Mouse (Mus musculus): Measurements from ENCODE around the gene Gm17949. TPM values are rescaled to one million over a fixed set of nuclear protein-coding genes. Genes with fewer than 3 reads are reported as not detected.

The Gm17949 gene
- polyA plus RNA-seq, 2 experiments: not detected

DNA sequence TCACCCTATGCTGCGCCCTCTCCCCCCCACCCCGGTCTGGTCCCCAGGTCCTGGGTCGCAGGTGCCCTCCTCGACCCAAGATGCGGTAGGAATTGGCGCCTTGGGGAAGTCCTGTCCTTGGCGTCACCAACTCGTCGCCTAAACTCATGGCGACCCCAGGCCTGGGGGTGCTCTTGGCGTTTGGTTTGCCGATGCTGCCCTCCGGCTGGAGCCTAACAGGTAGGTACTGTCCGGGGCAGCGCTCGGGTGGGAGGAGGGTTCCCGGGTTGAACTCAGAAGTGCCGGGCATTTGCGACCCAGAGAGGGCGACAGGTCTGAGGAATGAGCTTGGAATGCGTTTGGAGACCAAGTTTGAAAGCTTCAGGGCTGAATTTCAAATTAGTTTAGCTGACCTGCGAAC is 51.3 kb downstream of the Gm17949 start:
- ATAC-seq (ENCODE audit: insufficient read depth) (no peak), DNase-seq (ENCODE audit: low read depth in 3 of 3, low spot score in 3 of 3) (no peak)
- no peaks in the 10 kb centered on the region for H3K36me3 ChIP-seq (replicated peaks; ENCODE audit: control insufficient read depth, insufficient read depth, low read depth)
- no peak overlapping the region for H3K27ac ChIP-seq
- TF ChIP-seq EP300 (IDR thresholded peaks at IDR 0.05; ENCODE audit: low read depth) (no peak), CTCF (IDR thresholded peaks at IDR 0.05; ENCODE audit: low read depth) (no peak)
- H3K9ac ChIP-seq (replicated peaks): no peak overlapping the region
- H3K4me3 ChIP-seq (ENCODE audit: insufficient read depth in 1 of 2, low read depth in 2 of 2, low read length in 2 of 2): peak overlapping the region; percentile 3 to 44; a peak in 3 of 4 replicates
- peaks cover 34% of the 10 kb centered on the region for H3K27me3 ChIP-seq (ENCODE audit: control insufficient read depth, insufficient read depth, low read length)
- no peaks in the 10 kb centered on the region for H3K9me3 ChIP-seq (ENCODE audit: control insufficient read depth, low read length)
- 2% methylated on average over 22 of the region's 22 CpGs for WGBS (ENCODE audit: insufficient replicate concordance)
- peaks cover 9% of the 10 kb centered on the region in 2 experiments; a peak in 3 of 4 replicates for H3K4me1 ChIP-seq (replicated peaks; ENCODE audit: control insufficient read depth in 2 of 2, insufficient read depth in 2 of 2, low read length in 1 of 2)
- H3K4me2 ChIP-seq (ENCODE audit: low read depth): peak overlapping the region; percentile 58

DNA sequence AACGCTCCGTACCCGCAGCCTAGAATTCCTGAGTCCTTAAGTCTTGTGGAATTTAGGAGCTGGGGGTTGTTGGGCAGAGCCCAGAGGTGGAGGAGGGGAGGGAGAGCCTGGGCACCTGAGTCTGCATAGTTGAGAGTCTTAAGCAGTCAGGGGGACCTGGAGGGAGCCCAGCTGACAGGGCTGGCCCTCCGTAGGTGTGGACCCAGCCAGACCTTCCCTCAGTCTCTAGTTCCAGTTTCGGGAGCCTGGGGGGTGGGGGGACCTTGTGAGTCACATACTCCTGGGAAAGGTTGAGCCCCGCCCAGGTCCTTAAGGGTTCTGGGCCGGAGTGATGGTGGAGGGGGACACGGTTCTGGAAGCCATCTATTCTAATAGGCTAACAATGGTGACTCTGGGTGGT is 51.8 kb downstream of the Gm17949 start:
- no peak for DNase-seq (ENCODE audit: low read depth in 3 of 3, low spot score in 3 of 3)
- WGBS (ENCODE audit: insufficient replicate concordance): 31% methylated on average over 8 of the region's 8 CpGs
- Histone ChIP-seq H3K9ac (replicated peaks) (no peak overlapping the region), H3K27me3 (ENCODE audit: control insufficient read depth, insufficient read depth, low read length) (peaks cover 34% of the 10 kb centered on the region), H3K36me3 (replicated peaks; ENCODE audit: control insufficient read depth, insufficient read depth, low read depth) (no peaks in the 10 kb centered on the region), H3K4me2 (ENCODE audit: low read depth) (peak overlapping the region; percentile 58; the same call in 1 of the 2 replicates), H3K4me1 (replicated peaks; ENCODE audit: control insufficient read depth in 2 of 2, insufficient read depth in 2 of 2, low read length in 1 of 2) (peaks cover 9% of the 10 kb centered on the region in 2 experiments; a peak in 3 of 4 replicates), H3K9me3 (ENCODE audit: control insufficient read depth, low read length) (no peaks in the 10 kb centered on the region), H3K27ac (no peak overlapping the region), H3K4me3 (ENCODE audit: insufficient read depth in 1 of 2, low read depth in 2 of 2, low read length in 2 of 2) (no peak overlapping the region; a peak in 1 of 4 replicates)
- ATAC-seq (ENCODE audit: insufficient read depth): no peak
- TF ChIP-seq CTCF (IDR thresholded peaks at IDR 0.05; ENCODE audit: low read depth) (no peak), EP300 (IDR thresholded peaks at IDR 0.05; ENCODE audit: low read depth) (no peak)

- peaks cover 16% of the 10 kb centered on the region for H3K27me3 ChIP-seq (ENCODE audit: control insufficient read depth, insufficient read depth, low read length)
- H3K9ac ChIP-seq (replicated peaks): no peak overlapping the region
- no peak overlapping the region for H3K27ac ChIP-seq
- H3K4me3 ChIP-seq (ENCODE audit: insufficient read depth in 1 of 2, low read depth in 2 of 2, low read length in 2 of 2): no peak overlapping the region
- TF ChIP-seq CTCF (IDR thresholded peaks at IDR 0.05; ENCODE audit: low read depth) (no peak), EP300 (IDR thresholded peaks at IDR 0.05; ENCODE audit: low read depth) (no peak)
- 21% methylated on average over 5 of the region's 5 CpGs for WGBS (ENCODE audit: insufficient replicate concordance)
- no peaks in the 10 kb centered on the region for H3K9me3 ChIP-seq (ENCODE audit: control insufficient read depth, low read length)
- no peak for DNase-seq (ENCODE audit: low read depth in 3 of 3, low spot score in 3 of 3)
- H3K4me2 ChIP-seq (ENCODE audit: low read depth): no peak overlapping the region
- no peaks in the 10 kb centered on the region for H3K36me3 ChIP-seq (replicated peaks; ENCODE audit: control insufficient read depth, insufficient read depth, low read depth)
- ATAC-seq (ENCODE audit: insufficient read depth): no peak
- H3K4me1 ChIP-seq (replicated peaks; ENCODE audit: control insufficient read depth in 2 of 2, insufficient read depth in 2 of 2, low read length in 1 of 2): peaks cover 3 to 4% of the 10 kb centered on the region in 2 experiments; a peak in 1 of 4 replicates
These were observed 55.6 kb downstream of the Gm17949 start for GRCm38 (mm10) chr17:57066908-57067307.

- DNase-seq (ENCODE audit: low read depth in 3 of 3, low spot score in 3 of 3) (no peak), ATAC-seq (ENCODE audit: insufficient read depth) (no peak)
- Histone ChIP-seq H3K4me1 (replicated peaks; ENCODE audit: control insufficient read depth in 2 of 2, insufficient read depth in 2 of 2, low read length in 1 of 2) (peaks cover 3 to 4% of the 10 kb centered on the region in 2 experiments; a peak in 1 of 4 replicates), H3K4me2 (ENCODE audit: low read depth) (no peak overlapping the region), H3K27me3 (ENCODE audit: control insufficient read depth, insufficient read depth, low read length) (no peaks in the 10 kb centered on the region), H3K9me3 (ENCODE audit: control insufficient read depth, low read length) (no peaks in the 10 kb centered on the region), H3K9ac (replicated peaks) (no peak overlapping the region), H3K4me3 (ENCODE audit: insufficient read depth in 1 of 2, low read depth in 2 of 2, low read length in 2 of 2) (no peak overlapping the region), H3K36me3 (replicated peaks; ENCODE audit: control insufficient read depth, insufficient read depth, low read depth) (no peaks in the 10 kb centered on the region), H3K27ac (no peak overlapping the region)
- WGBS (ENCODE audit: insufficient replicate concordance): 17% methylated on average over 9 of the region's 9 CpGs
- TF ChIP-seq EP300 (IDR thresholded peaks at IDR 0.05; ENCODE audit: low read depth): no peak
- TF ChIP-seq CTCF (IDR thresholded peaks at IDR 0.05; ENCODE audit: low read depth): no peak
These were observed 59.0 kb downstream of the Gm17949 start for GRCm38 (mm10) chr17:57070272-57070671.

DNA sequence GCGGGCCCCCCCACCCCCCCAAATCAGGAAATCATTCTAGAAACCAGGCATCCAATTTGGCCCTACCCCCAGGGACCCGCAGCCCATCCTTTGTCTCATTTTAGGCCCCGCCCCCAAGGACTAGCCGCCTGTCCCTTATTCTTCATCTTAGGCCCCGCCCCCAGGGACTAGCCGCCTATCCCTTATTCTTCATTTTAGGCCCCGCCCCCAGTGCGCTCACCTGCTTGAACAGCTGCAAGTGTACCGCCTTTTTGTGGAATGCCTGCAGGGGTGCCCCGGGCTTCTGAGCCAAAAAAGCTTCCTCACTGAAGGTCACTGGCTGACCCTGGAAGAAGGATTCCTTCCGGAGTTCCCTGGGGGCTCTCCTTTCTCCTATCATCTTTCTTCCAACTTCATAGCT is 59.4 kb downstream of the Gm17949 start:
- Histone ChIP-seq H3K36me3 (replicated peaks; ENCODE audit: control insufficient read depth, insufficient read depth, low read depth) (no peaks in the 10 kb centered on the region), H3K4me3 (ENCODE audit: insufficient read depth in 1 of 2, low read depth in 2 of 2, low read length in 2 of 2) (no peak overlapping the region), H3K27me3 (ENCODE audit: control insufficient read depth, insufficient read depth, low read length) (no peaks in the 10 kb centered on the region), H3K4me2 (ENCODE audit: low read depth) (no peak overlapping the region), H3K4me1 (replicated peaks; ENCODE audit: control insufficient read depth in 2 of 2, insufficient read depth in 2 of 2, low read length in 1 of 2) (peaks cover 3 to 4% of the 10 kb centered on the region in 2 experiments; a peak in 1 of 4 replicates), H3K27ac (no peak overlapping the region), H3K9ac (replicated peaks) (no peak overlapping the region), H3K9me3 (ENCODE audit: control insufficient read depth, low read length) (no peaks in the 10 kb centered on the region)
- no peak for TF ChIP-seq CTCF (IDR thresholded peaks at IDR 0.05; ENCODE audit: low read depth)
- TF ChIP-seq EP300 (IDR thresholded peaks at IDR 0.05; ENCODE audit: low read depth): no peak
- ATAC-seq (ENCODE audit: insufficient read depth) (peak; percentile 31; the same call in 1 of the 2 replicates), DNase-seq (ENCODE audit: low read depth in 3 of 3, low spot score in 3 of 3) (no peak)
- 20% methylated on average over 11 of the region's 11 CpGs for WGBS (ENCODE audit: insufficient replicate concordance)

Other genes with a start within 250 kb of the Gm17949 start
- gene Dus3l, start 246.7 kb upstream of the Gm17949 start, polyA plus RNA-seq (2012; rRNA removed): 18.1 and 19.3 TPM in 2 replicates
- gene Dus3l, start 246.7 kb upstream of the Gm17949 start, polyA plus RNA-seq (2014; fragmentation: Nextera tagmentation; extraction: Ambion mirVana): 9.5 and 10.8 TPM in 2 replicates
- gene Prr22, start 241.2 kb upstream of the Gm17949 start, polyA plus RNA-seq (2012; rRNA removed): 1.2 and 1.3 TPM in 2 replicates
- gene Prr22, start 241.2 kb upstream of the Gm17949 start, polyA plus RNA-seq (2014; fragmentation: Nextera tagmentation; extraction: Ambion mirVana): 0.40 and 0.52 TPM in 2 replicates
- gene Rfx2, start 180.5 kb upstream of the Gm17949 start, polyA plus RNA-seq (2012; rRNA removed): 10.7 and 12.6 TPM in 2 replicates
- gene Rfx2, start 180.5 kb upstream of the Gm17949 start, polyA plus RNA-seq (2014; fragmentation: Nextera tagmentation; extraction: Ambion mirVana): 6.8 and 8.5 TPM in 2 replicates
- gene Acsbg2, start 137.0 kb upstream of the Gm17949 start, polyA plus RNA-seq (2012; rRNA removed): not detected in 2 replicates
- not detected in 2 replicates for gene Acsbg2, start 137.0 kb upstream of the Gm17949 start, polyA plus RNA-seq (2014; fragmentation: Nextera tagmentation; extraction: Ambion mirVana)
- 0.02 TPM in 1 of 2 replicates, not detected in the other for gene 1700061G19Rik, start 136.0 kb upstream of the Gm17949 start, polyA plus RNA-seq (2012; rRNA removed)
- gene 1700061G19Rik, start 136.0 kb upstream of the Gm17949 start, polyA plus RNA-seq (2014; fragmentation: Nextera tagmentation; extraction: Ambion mirVana): 0.05 TPM in 1 of 2 replicates, not detected in the other
- gene Mllt1, start 76.1 kb upstream of the Gm17949 start, polyA plus RNA-seq (2012; rRNA removed): 12.0 and 13.7 TPM in 2 replicates
- 3.7 and 4.8 TPM in 2 replicates for gene Mllt1, start 76.1 kb upstream of the Gm17949 start, polyA plus RNA-seq (2014; fragmentation: Nextera tagmentation; extraction: Ambion mirVana)
- not detected in 2 replicates for gene Acer1, start 29.3 kb upstream of the Gm17949 start, polyA plus RNA-seq (2012; rRNA removed)
- not detected in 2 replicates for gene Acer1, start 29.3 kb upstream of the Gm17949 start, polyA plus RNA-seq (2014; fragmentation: Nextera tagmentation; extraction: Ambion mirVana)
- 63.9 and 71.2 TPM in 2 replicates for gene Clpp, start 21.2 kb upstream of the Gm17949 start, polyA plus RNA-seq (2012; rRNA removed)
- gene Clpp, start 21.2 kb upstream of the Gm17949 start, polyA plus RNA-seq (2014; fragmentation: Nextera tagmentation; extraction: Ambion mirVana): 79.3 and 81.0 TPM in 2 replicates
- gene Alkbh7, start 14.1 kb upstream of the Gm17949 start, polyA plus RNA-seq (2012; rRNA removed): 12.0 and 12.1 TPM in 2 replicates
- gene Alkbh7, start 14.1 kb upstream of the Gm17949 start, polyA plus RNA-seq (2014; fragmentation: Nextera tagmentation; extraction: Ambion mirVana): 15.4 and 19.4 TPM in 2 replicates
- not detected in 2 replicates for gene Pspn, start 11.5 kb upstream of the Gm17949 start, polyA plus RNA-seq (2012; rRNA removed)
- gene Pspn, start 11.5 kb upstream of the Gm17949 start, polyA plus RNA-seq (2014; fragmentation: Nextera tagmentation; extraction: Ambion mirVana): not detected in 2 replicates
- gene Gtf2f1, start 181 bp upstream of the Gm17949 start, polyA plus RNA-seq (2012; rRNA removed): 31.6 and 56.5 TPM in 2 replicates
- 47.3 and 51.3 TPM in 2 replicates for gene Gtf2f1, start 181 bp upstream of the Gm17949 start, polyA plus RNA-seq (2014; fragmentation: Nextera tagmentation; extraction: Ambion mirVana)
- 33.6 and 35.6 TPM in 2 replicates for gene Khsrp, start 20.1 kb downstream of the Gm17949 start, polyA plus RNA-seq (2012; rRNA removed)
- 24.1 and 28.1 TPM in 2 replicates for gene Khsrp, start 20.1 kb downstream of the Gm17949 start, polyA plus RNA-seq (2014; fragmentation: Nextera tagmentation; extraction: Ambion mirVana)
- gene Slc25a41, start 30.2 kb downstream of the Gm17949 start, polyA plus RNA-seq (2012; rRNA removed): not detected in 2 replicates
- gene Slc25a41, start 30.2 kb downstream of the Gm17949 start, polyA plus RNA-seq (2014; fragmentation: Nextera tagmentation; extraction: Ambion mirVana): not detected in 2 replicates
- gene Crb3, start 47.6 kb downstream of the Gm17949 start, polyA plus RNA-seq (2012; rRNA removed): 4.4 and 5.5 TPM in 2 replicates
- gene Crb3, start 47.6 kb downstream of the Gm17949 start, polyA plus RNA-seq (2014; fragmentation: Nextera tagmentation; extraction: Ambion mirVana): 6.1 and 6.5 TPM in 2 replicates
- 8.8 and 11.1 TPM in 2 replicates for gene Slc25a23, start 48.4 kb downstream of the Gm17949 start, polyA plus RNA-seq (2012; rRNA removed)
- gene Slc25a23, start 48.4 kb downstream of the Gm17949 start, polyA plus RNA-seq (2014; fragmentation: Nextera tagmentation; extraction: Ambion mirVana): 4.7 and 5.1 TPM in 2 replicates
- gene Dennd1c, start 67.0 kb downstream of the Gm17949 start, polyA plus RNA-seq (2012; rRNA removed): 1.5 and 2.8 TPM in 2 replicates
- 0.78 and 0.89 TPM in 2 replicates for gene Dennd1c, start 67.0 kb downstream of the Gm17949 start, polyA plus RNA-seq (2014; fragmentation: Nextera tagmentation; extraction: Ambion mirVana)
- 0.22 and 0.34 TPM in 2 replicates for gene Tubb4a, start 76.3 kb downstream of the Gm17949 start, polyA plus RNA-seq (2012; rRNA removed)
- gene Tubb4a, start 76.3 kb downstream of the Gm17949 start, polyA plus RNA-seq (2014; fragmentation: Nextera tagmentation; extraction: Ambion mirVana): 0.14 and 0.28 TPM in 2 replicates
- gene Tnfsf9, start 93.9 kb downstream of the Gm17949 start, polyA plus RNA-seq (2012; rRNA removed): 0.46 and 0.50 TPM in 2 replicates
- 0.22 and 0.49 TPM in 2 replicates for gene Tnfsf9, start 93.9 kb downstream of the Gm17949 start, polyA plus RNA-seq (2014; fragmentation: Nextera tagmentation; extraction: Ambion mirVana)
- gene Cd70, start 138.3 kb downstream of the Gm17949 start, polyA plus RNA-seq (2012; rRNA removed): not detected in 2 replicates
- gene Cd70, start 138.3 kb downstream of the Gm17949 start, polyA plus RNA-seq (2014; fragmentation: Nextera tagmentation; extraction: Ambion mirVana): not detected in 2 replicates
- gene Tnfsf14, start 182.7 kb downstream of the Gm17949 start, polyA plus RNA-seq (2012; rRNA removed): 1.5 and 1.9 TPM in 2 replicates
- 0.51 and 0.75 TPM in 2 replicates for gene Tnfsf14, start 182.7 kb downstream of the Gm17949 start, polyA plus RNA-seq (2014; fragmentation: Nextera tagmentation; extraction: Ambion mirVana)
- 207 and 240 TPM in 2 replicates for gene C3, start 216.7 kb downstream of the Gm17949 start, polyA plus RNA-seq (2012; rRNA removed)
- 200 and 205 TPM in 2 replicates for gene C3, start 216.7 kb downstream of the Gm17949 start, polyA plus RNA-seq (2014; fragmentation: Nextera tagmentation; extraction: Ambion mirVana)
- 7.6 and 8.5 TPM in 2 replicates for gene Gpr108, start 237.0 kb downstream of the Gm17949 start, polyA plus RNA-seq (2012; rRNA removed)
- gene Gpr108, start 237.0 kb downstream of the Gm17949 start, polyA plus RNA-seq (2014; fragmentation: Nextera tagmentation; extraction: Ambion mirVana): 12.0 and 12.8 TPM in 2 replicates
- gene Trip10, start 238.0 kb downstream of the Gm17949 start, polyA plus RNA-seq (2012; rRNA removed): 4.4 and 6.6 TPM in 2 replicates
- 5.5 and 6.0 TPM in 2 replicates for gene Trip10, start 238.0 kb downstream of the Gm17949 start, polyA plus RNA-seq (2014; fragmentation: Nextera tagmentation; extraction: Ambion mirVana)

Measured in liver, embryonic 14.5 days (tissue).